Mouse (Mus musculus) megakaryocyte-erythroid progenitor cell, adult 5-6 weeks (primary cell): ENCODE data around the gene Ddrgk1. TPM values are rescaled to one million over a fixed set of nuclear protein-coding genes. Genes with fewer than 3 reads are reported as not detected.

Source experiments
- ATAC-seq: replicated peaks from 2 replicates; pipeline ENCODE4 v1.8.0; 2016; ENCODE audit warnings: mild to moderate bottlenecking, inconsistent platforms; ENCODE audit not compliant: severe bottlenecking, poor library complexity, low FRiP score, low TSS enrichment
- total RNA-seq, 2 experiments: library from RNA; stranded (forward) in 1 of 2; stranded (reverse) in 1 of 2; fragments of 200-1000, 215-1000 nt in 1 of 2; fragments of >200 nt in 1 of 2; fragmentation: Nextera tagmentation in 1 of 2; gene quantifications; 2 replicates each; pipeline ENCODE4 v1.2.3; 2014 to 2017

Ddrgk1 gene
- total RNA-seq, 2 experiments from 2014 or later, result 66.2 to 130 TPM

DNA sequence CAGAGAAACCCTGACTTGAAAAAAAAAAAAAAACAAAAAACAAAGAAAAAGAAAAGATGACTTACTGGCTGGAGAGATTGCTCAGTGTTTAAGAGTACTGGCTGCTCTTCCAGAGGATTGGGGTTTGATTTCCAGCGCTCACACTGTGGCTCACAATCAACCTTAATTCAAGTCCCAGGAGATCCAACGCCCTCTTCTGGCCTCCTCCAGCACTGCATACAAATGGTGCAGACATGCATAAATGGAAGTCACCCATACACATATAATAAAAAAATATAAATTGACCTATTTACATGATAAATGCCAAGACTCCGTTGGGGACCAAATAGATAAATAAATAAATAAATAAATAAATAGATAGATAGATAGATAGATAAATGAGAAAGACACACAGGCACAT is 36.0 kb downstream of the Ddrgk1 start:
- no peak for ATAC-seq

GRCm38 (mm10) chr2:130618972-130619371 is 45.5 kb downstream of the Ddrgk1 start:
- ATAC-seq, result no peak

GRCm38 (mm10) chr2:130613091-130613490 is 51.4 kb downstream of the Ddrgk1 start:
- ATAC-seq, result 0 out of 2 replicates have a peak, but pooled peaks have one; percentile 63

Other genes with a start within 250 kb of the Ddrgk1 start
- 150 and 199 TPM in 2 replicates for gene Vps16, start 240.3 kb downstream of the Ddrgk1 start, total RNA-seq (2014; fragmentation: Nextera tagmentation)
- gene Vps16, start 240.3 kb downstream of the Ddrgk1 start, total RNA-seq (2017), result 123 and 151 TPM in 2 replicates
- gene Pced1a, start 240.0 kb downstream of the Ddrgk1 start, total RNA-seq (2014; fragmentation: Nextera tagmentation), result 5.2 and 7.4 TPM in 2 replicates
- 7.2 and 8.2 TPM in 2 replicates for gene Pced1a, start 240.0 kb downstream of the Ddrgk1 start, total RNA-seq (2017)
- 77.0 and 78.4 TPM in 2 replicates for gene Ptpra, start 214.4 kb downstream of the Ddrgk1 start, total RNA-seq (2014; fragmentation: Nextera tagmentation)
- 159 and 194 TPM in 2 replicates for gene Ptpra, start 214.4 kb downstream of the Ddrgk1 start, total RNA-seq (2017)
- 101 and 111 TPM in 2 replicates for gene Mrps26, start 100.9 kb downstream of the Ddrgk1 start, total RNA-seq (2014; fragmentation: Nextera tagmentation)
- 58.3 and 88.6 TPM in 2 replicates for gene Mrps26, start 100.9 kb downstream of the Ddrgk1 start, total RNA-seq (2017)
- gene Oxt, start 88.5 kb downstream of the Ddrgk1 start, total RNA-seq (2014; fragmentation: Nextera tagmentation), result not detected in 2 replicates
- gene Oxt, start 88.5 kb downstream of the Ddrgk1 start, total RNA-seq (2017), result not detected in 2 replicates
- gene Avp, start 82.1 kb downstream of the Ddrgk1 start, total RNA-seq (2014; fragmentation: Nextera tagmentation), result not detected in 2 replicates
- gene Avp, start 82.1 kb downstream of the Ddrgk1 start, total RNA-seq (2017), result not detected in 2 replicates
- gene Fastkd5, start 34.6 kb downstream of the Ddrgk1 start, total RNA-seq (2014; fragmentation: Nextera tagmentation), result 18.1 and 19.7 TPM in 2 replicates
- gene Fastkd5, start 34.6 kb downstream of the Ddrgk1 start, total RNA-seq (2017), result 30.6 and 38.4 TPM in 2 replicates
- 9.1 and 15.6 TPM in 2 replicates for gene Ubox5, start 34.6 kb downstream of the Ddrgk1 start, total RNA-seq (2014; fragmentation: Nextera tagmentation)
- 8.3 and 8.5 TPM in 2 replicates for gene Ubox5, start 34.6 kb downstream of the Ddrgk1 start, total RNA-seq (2017)
- 0.79 and 1.2 TPM in 2 replicates for gene Lzts3, start 21.9 kb downstream of the Ddrgk1 start, total RNA-seq (2014; fragmentation: Nextera tagmentation)
- 0.08 TPM in 1 of 2 replicates, not detected in the other for gene Lzts3, start 21.9 kb downstream of the Ddrgk1 start, total RNA-seq (2017)
- 67.7 and 103 TPM in 2 replicates for gene Itpa, start 3.0 kb upstream of the Ddrgk1 start, total RNA-seq (2014; fragmentation: Nextera tagmentation)
- 80.0 and 86.8 TPM in 2 replicates for gene Itpa, start 3.0 kb upstream of the Ddrgk1 start, total RNA-seq (2017)
- not detected in 2 replicates for gene Slc4a11, start 32.9 kb upstream of the Ddrgk1 start, total RNA-seq (2014; fragmentation: Nextera tagmentation)
- 0.08 TPM in 1 of 2 replicates, not detected in the other for gene Slc4a11, start 32.9 kb upstream of the Ddrgk1 start, total RNA-seq (2017)
- gene 4930402H24Rik, start 241.7 kb upstream of the Ddrgk1 start, total RNA-seq (2014; fragmentation: Nextera tagmentation), result 22.4 and 37.8 TPM in 2 replicates
- 7.5 and 12.6 TPM in 2 replicates for gene 4930402H24Rik, start 241.7 kb upstream of the Ddrgk1 start, total RNA-seq (2017)
- gene Atrn, start 241.8 kb upstream of the Ddrgk1 start, total RNA-seq (2014; fragmentation: Nextera tagmentation), result 11.3 and 17.0 TPM in 2 replicates
- gene Atrn, start 241.8 kb upstream of the Ddrgk1 start, total RNA-seq (2017), result 7.8 and 10.5 TPM in 2 replicates